Mouse (Mus musculus): Measurements from ENCODE around the gene Mrps22. TPM values are rescaled to one million over a fixed set of nuclear protein-coding genes. Genes with fewer than 3 reads are reported as not detected.
A peak's percentile ranks its signal among the peaks of the same experiment; 100 is the strongest.

Mrps22 gene
- total and polyA plus RNA-seq, 3 experiments = 75.0 to 165 (median 129) TPM

- H3K79me2 ChIP-seq (ENCODE audit: control insufficient read depth, insufficient read depth, low read length, poor library complexity) = peaks cover 24% of the 10 kb centered on the region
- peaks cover 1 to 8% of the 10 kb centered on the region in 2 experiments; a peak in 3 of 4 replicates for H3K27me3 ChIP-seq (ENCODE audit: control insufficient read depth in 1 of 2, insufficient read depth in 2 of 2, low read length in 2 of 2)
- H3K27ac ChIP-seq (ENCODE audit: control insufficient read depth, low read depth, low read length) = peak within 1 kb of the TSS; percentile 33
- peak within 1 kb of the TSS; percentile 93 for H3K9ac ChIP-seq (ENCODE audit: control insufficient read depth, low read depth, low read length, poor library complexity, severe bottlenecking)
- TF ChIP-seq ELF1 (IDR thresholded peaks at IDR 0.05; ENCODE audit: low read depth, low read length) (peak; percentile 98), NRF1 (IDR thresholded peaks at IDR 0.05; ENCODE audit: insufficient read depth, low read depth, low read length, poor library complexity, severe bottlenecking) (peak; percentile 91), TCF12 (IDR thresholded peaks at IDR 0.05; ENCODE audit: low read depth, low read length) (peak; percentile 43; the same call in 1 of the 2 replicates), NELFE (IDR thresholded peaks at IDR 0.05; ENCODE audit: low read depth, low read length) (peak; percentile 86), MXI1 (IDR thresholded peaks at IDR 0.05; ENCODE audit: low read depth, low read length) (peak; percentile 93), POLR2AphosphoS5 (IDR thresholded peaks at IDR 0.05; ENCODE audit: borderline replicate concordance, low read depth, low read length) (no peak), POLR2A (IDR thresholded peaks at IDR 0.05; ENCODE audit: control insufficient read depth in 1 of 2, insufficient read depth in 1 of 2, low read depth in 1 of 2, low read length in 2 of 2, poor library complexity in 1 of 2) (peak; percentile 57 to 89; a peak in 3 of 4 replicates), HCFC1 (IDR thresholded peaks at IDR 0.05; ENCODE audit: low read depth, low read length) (peak; percentile 90), TBP (IDR thresholded peaks at IDR 0.05; ENCODE audit: low read depth, low read length) (peak; percentile 47; the same call in 1 of the 2 replicates), CHD2 (IDR thresholded peaks at IDR 0.05; ENCODE audit: low read length) (peak; percentile 99), RAD21 (IDR thresholded peaks at IDR 0.05; ENCODE audit: low read depth, low read length) (no peak), SMC3 (IDR thresholded peaks at IDR 0.05; ENCODE audit: low read depth, low read length) (no peak), UBTF (IDR thresholded peaks at IDR 0.05; ENCODE audit: borderline replicate concordance, insufficient read depth, low read depth, low read length) (0 out of 2 replicates have a peak, but pooled peaks have one; percentile 51), POLR2AphosphoS2 (IDR thresholded peaks at IDR 0.05; ENCODE audit: low read length) (peak; percentile 56; the same call in 1 of the 2 replicates), ZKSCAN1 (IDR thresholded peaks at IDR 0.05; ENCODE audit: low read depth, low read length) (no peak), SIN3A (IDR thresholded peaks at IDR 0.05; ENCODE audit: low read length) (peak; percentile 94)
- peak within 1 kb of the TSS; percentile 93 to 97 for H3K4me3 ChIP-seq (ENCODE audit: control insufficient read depth in 1 of 2, insufficient read depth in 1 of 2, low read depth in 2 of 2, low read length in 2 of 2)
- H3K36me3 ChIP-seq (ENCODE audit: control insufficient read depth in 1 of 2, insufficient read depth in 2 of 2, low read length in 2 of 2) = peaks cover 2 to 14% of the 10 kb centered on the region in 2 experiments
- peaks cover 3 to 6% of the 10 kb centered on the region in 2 experiments; a peak in 3 of 4 replicates for H3K4me1 ChIP-seq (ENCODE audit: control insufficient read depth in 1 of 2, insufficient read depth in 2 of 2, low read length in 2 of 2)
- no peaks in the 10 kb centered on the region for H3K9me3 ChIP-seq (replicated peaks; ENCODE audit: insufficient read depth, low read length)
- peak; percentile 96 for DNase-seq (ENCODE audit: low read depth, low spot score)
Observed at GRCm38 (mm10) chr9:98563137-98564126, 38.0 kb downstream of the Mrps22 start, which contains the start of gene Copb2. Copb2 (plus strand) TSS chr9:98563721.

DNA sequence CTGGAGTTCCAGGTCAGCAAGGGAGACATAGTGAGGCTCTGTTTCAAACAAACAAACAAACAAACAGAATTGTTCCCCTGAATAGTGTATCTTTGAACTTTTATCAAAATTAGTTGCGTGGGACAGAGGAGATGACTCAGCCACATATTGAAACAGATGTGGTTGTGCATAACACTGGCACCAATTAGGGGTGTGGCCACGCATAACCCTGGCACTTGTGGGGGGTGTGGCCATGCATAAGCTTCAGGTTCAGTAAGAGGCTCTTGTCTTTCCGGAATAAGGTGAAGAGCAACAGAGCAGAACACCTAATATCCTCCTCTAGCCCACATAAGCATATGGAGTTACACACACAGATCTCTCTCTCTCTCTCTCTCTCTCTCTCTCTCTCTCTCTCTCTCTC, 57.4 kb downstream of the Mrps22 start:
- Histone ChIP-seq H3K27ac (ENCODE audit: control insufficient read depth, low read depth, low read length) (no peak overlapping the region), H3K79me2 (ENCODE audit: control insufficient read depth, insufficient read depth, low read length, poor library complexity) (no peaks in the 10 kb centered on the region), H3K27me3 (ENCODE audit: control insufficient read depth in 1 of 2, insufficient read depth in 2 of 2, low read length in 2 of 2) (peaks cover 0 to 1% of the 10 kb centered on the region in 2 experiments; a peak in 2 of 4 replicates), H3K4me3 (ENCODE audit: control insufficient read depth in 1 of 2, insufficient read depth in 1 of 2, low read depth in 2 of 2, low read length in 2 of 2) (no peak overlapping the region), H3K4me1 (ENCODE audit: control insufficient read depth in 1 of 2, insufficient read depth in 2 of 2, low read length in 2 of 2) (no peaks in the 10 kb centered on the region), H3K9me3 (replicated peaks; ENCODE audit: insufficient read depth, low read length) (no peaks in the 10 kb centered on the region), H3K9ac (ENCODE audit: control insufficient read depth, low read depth, low read length, poor library complexity, severe bottlenecking) (no peak overlapping the region), H3K36me3 (ENCODE audit: control insufficient read depth in 1 of 2, insufficient read depth in 2 of 2, low read length in 2 of 2) (no peaks in the 10 kb centered on the region)
- TF ChIP-seq MAFK (IDR thresholded peaks at IDR 0.05; ENCODE audit: borderline replicate concordance, low read depth, low read length) (no peak), ZC3H11A (IDR thresholded peaks at IDR 0.05; ENCODE audit: low read depth, low read length) (no peak), MYB (IDR thresholded peaks at IDR 0.05; ENCODE audit: low read depth, low read length) (no peak), EP300 (IDR thresholded peaks at IDR 0.05; ENCODE audit: low read depth in 1 of 2, low read length in 2 of 2) (no peak), ETS1 (IDR thresholded peaks at IDR 0.05; ENCODE audit: low read depth, low read length) (no peak), NRF1 (IDR thresholded peaks at IDR 0.05; ENCODE audit: insufficient read depth, low read depth, low read length, poor library complexity, severe bottlenecking) (no peak), GATA1 (IDR thresholded peaks at IDR 0.05; ENCODE audit: low read depth, low read length) (no peak)
- DNase-seq (ENCODE audit: low read depth, low spot score) = no peak

All from MEL (cell line).